Mouse (Mus musculus) midbrain, embryonic 15.5 days (tissue): ENCODE results near the gene Etfa. TPM values are rescaled to one million over a fixed set of nuclear protein-coding genes. Genes with fewer than 3 reads are reported as not detected.

Source experiments
- ATAC-seq: fragments of 200-750 bp; cut with Nextera tagmentation; replicated peaks from 2 replicates; pipeline ENCODE4 v1.8.0; 2017; ENCODE audit warnings: moderate TSS enrichment
- H3K27ac ChIP-seq: fragments of 300-500 bp; sonication (generic); 2 replicates; pipeline ENCODE4 v1.5.1; 2015; ENCODE audit warnings: mild to moderate bottlenecking, inconsistent platforms
- H3K27me3 ChIP-seq: fragments of 300-500 bp; sonication (generic); replicated peaks from 2 replicates; pipeline ENCODE4 v1.6.1; 2015; ENCODE audit warnings: inconsistent platforms
- H3K36me3 ChIP-seq: fragments of 300-500 bp; sonication (generic); replicated peaks from 2 replicates; pipeline ENCODE4 v1.6.1; 2015; ENCODE audit warnings: inconsistent platforms
- H3K4me1 ChIP-seq: fragments of 300-500 bp; sonication (generic); 2 replicates; pipeline ENCODE4 v1.6.1; 2015; ENCODE audit warnings: inconsistent platforms
- H3K4me2 ChIP-seq: fragments of 300-500 bp; sonication (generic); 2 replicates; pipeline ENCODE4 v1.6.1; 2015; ENCODE audit warnings: inconsistent platforms, mild to moderate bottlenecking, moderate library complexity
- H3K4me3 ChIP-seq: fragments of 300-500 bp; sonication (generic); 2 replicates; pipeline ENCODE4 v1.5.1; 2015; ENCODE audit warnings: mild to moderate bottlenecking, inconsistent platforms
- H3K9ac ChIP-seq: fragments of 300-500 bp; sonication (generic); 2 replicates; pipeline ENCODE4 v1.6.1; 2015; ENCODE audit warnings: mild to moderate bottlenecking, inconsistent platforms
- H3K9me3 ChIP-seq: fragments of 300-500 bp; sonication (generic); 2 replicates; pipeline ENCODE4 v1.6.1; 2016; ENCODE audit warnings: inconsistent platforms
- WGBS: fragments of 180-500 bp; shearing (Covaris S2); methylation state at CpG from one replicate; pipeline ENCODE4 v1.1.7; 2015; ENCODE audit warnings: mixed read lengths; 5-methylcytosine and 5-hydroxymethylcytosine counted together
- polyA plus RNA-seq: library from polyadenylated mRNA; unstranded; fragments of >200 nt; fragmentation: Nextera tagmentation; extraction: Ambion mirVana; gene quantifications from 2 replicates; pipeline ENCODE4 v1.2.1, GENCODE M21; 2015

Gene Etfa
- polyA plus RNA-seq, 1 experiment from 2014 or later: 71.4 TPM

- Histone ChIP-seq H3K9me3 (no peaks in the 10 kb centered on the region), H3K4me2 (no peak overlapping the region), H3K9ac (no peak overlapping the region), H3K36me3 (no peaks in the 10 kb centered on the region), H3K27me3 (no peaks in the 10 kb centered on the region), H3K4me1 (peaks cover 11% of the 10 kb centered on the region), H3K27ac (no peak overlapping the region), H3K4me3 (no peak overlapping the region)
- WGBS: 94% methylated on average over 3 of the region's 3 CpGs
- ATAC-seq: no peak
Measured at GRCm38 (mm10) chr9:55507922-55508321, 4.1 kb downstream of the Etfa start.

- no peaks in the 10 kb centered on the region for H3K27me3 ChIP-seq
- no peaks in the 10 kb centered on the region for H3K4me1 ChIP-seq
- no peak overlapping the region for H3K4me2 ChIP-seq
- no peak overlapping the region for H3K9ac ChIP-seq
- H3K4me3 ChIP-seq: no peak overlapping the region
- no peak overlapping the region for H3K27ac ChIP-seq
- 68% methylated on average over 2 of the region's 2 CpGs for WGBS
- H3K9me3 ChIP-seq: no peaks in the 10 kb centered on the region
- no peaks in the 10 kb centered on the region for H3K36me3 ChIP-seq
- ATAC-seq: no peak
Measured at GRCm38 (mm10) chr9:55482116-55482515, 29.9 kb downstream of the Etfa start.

- Histone ChIP-seq H3K9ac (no peak overlapping the region), H3K27me3 (no peaks in the 10 kb centered on the region)
- ATAC-seq: no peak
Measured at GRCm38 (mm10) chr9:55478699-55479098, 33.3 kb downstream of the Etfa start.

GRCm38 (mm10) chr9:55476084-55476483 is 36.0 kb downstream of the Etfa start:
- WGBS: 76% methylated on average over 1 of the region's 1 CpGs
- no peak for ATAC-seq
- H3K4me2 ChIP-seq: no peak overlapping the region
- H3K4me3 ChIP-seq: no peak overlapping the region
- H3K27me3 ChIP-seq: no peaks in the 10 kb centered on the region
- no peak overlapping the region for H3K9ac ChIP-seq
- no peak overlapping the region for H3K27ac ChIP-seq
- H3K9me3 ChIP-seq: no peaks in the 10 kb centered on the region
- H3K4me1 ChIP-seq: no peaks in the 10 kb centered on the region
- H3K36me3 ChIP-seq: no peaks in the 10 kb centered on the region

More at GRCm38 (mm10) chr9:55478699-55479098, 33.3 kb downstream of the Etfa start:
- H3K4me1 ChIP-seq: no peaks in the 10 kb centered on the region
- H3K4me3 ChIP-seq: no peak overlapping the region
- H3K4me2 ChIP-seq: no peak overlapping the region
- no peaks in the 10 kb centered on the region for H3K9me3 ChIP-seq
- H3K36me3 ChIP-seq: no peaks in the 10 kb centered on the region
- H3K27ac ChIP-seq: no peak overlapping the region

GRCm38 (mm10) chr9:55468397-55468796 is 43.6 kb downstream of the Etfa start:
- H3K4me2 ChIP-seq: no peak overlapping the region
- no peaks in the 10 kb centered on the region for H3K4me1 ChIP-seq
- whole genome bisulfite sequencing: 65% methylated on average over 1 of the region's 1 CpGs
- H3K27ac ChIP-seq: no peak overlapping the region
- no peak for ATAC-seq
- H3K36me3 ChIP-seq: no peaks in the 10 kb centered on the region
- H3K4me3 ChIP-seq: no peak overlapping the region
- H3K27me3 ChIP-seq: no peaks in the 10 kb centered on the region
- no peaks in the 10 kb centered on the region for H3K9me3 ChIP-seq
- no peak overlapping the region for H3K9ac ChIP-seq

GRCm38 (mm10) chr9:55453366-55453765 is 58.7 kb downstream of the Etfa start:
- no peak overlapping the region for H3K9ac ChIP-seq
- WGBS: 88% methylated on average over 5 of the region's 5 CpGs

GRCm38 (mm10) chr9:55452906-55453305 is 59.1 kb downstream of the Etfa start:
- no peaks in the 10 kb centered on the region for H3K36me3 ChIP-seq
- no peak for ATAC-seq
- no peak overlapping the region for H3K4me2 ChIP-seq
- no peak overlapping the region for H3K9ac ChIP-seq
- H3K27ac ChIP-seq: no peak overlapping the region
- H3K9me3 ChIP-seq: no peaks in the 10 kb centered on the region
- no peaks in the 10 kb centered on the region for H3K27me3 ChIP-seq
- H3K4me1 ChIP-seq: no peaks in the 10 kb centered on the region
- no peak overlapping the region for H3K4me3 ChIP-seq
- 88% methylated on average over 1 of the region's 1 CpGs for WGBS

More at GRCm38 (mm10) chr9:55453366-55453765, 58.7 kb downstream of the Etfa start:
- ATAC-seq: no peak
- Histone ChIP-seq H3K27me3 (no peaks in the 10 kb centered on the region), H3K4me2 (no peak overlapping the region), H3K4me1 (no peaks in the 10 kb centered on the region), H3K4me3 (no peak overlapping the region), H3K9me3 (no peaks in the 10 kb centered on the region), H3K36me3 (no peaks in the 10 kb centered on the region), H3K27ac (no peak overlapping the region)

GRCm38 (mm10) chr9:55451426-55451825 is 60.6 kb downstream of the Etfa start:
- no peaks in the 10 kb centered on the region for H3K9me3 ChIP-seq
- no peaks in the 10 kb centered on the region for H3K36me3 ChIP-seq
- ATAC-seq: no peak
- H3K4me3 ChIP-seq: no peak overlapping the region
- H3K9ac ChIP-seq: no peak overlapping the region
- no peak overlapping the region for H3K27ac ChIP-seq
- WGBS: 92% methylated on average over 3 of the region's 3 CpGs
- no peaks in the 10 kb centered on the region for H3K27me3 ChIP-seq
- no peak overlapping the region for H3K4me2 ChIP-seq
- no peaks in the 10 kb centered on the region for H3K4me1 ChIP-seq

- Histone ChIP-seq H3K27me3 (no peaks in the 10 kb centered on the region), H3K9ac (no peak overlapping the region), H3K27ac (no peak overlapping the region), H3K4me2 (no peak overlapping the region), H3K36me3 (no peaks in the 10 kb centered on the region), H3K4me3 (no peak overlapping the region), H3K9me3 (no peaks in the 10 kb centered on the region), H3K4me1 (no peaks in the 10 kb centered on the region)
- 90% methylated on average over 6 of the region's 6 CpGs for WGBS
- no peak for ATAC-seq
Measured at GRCm38 (mm10) chr9:55450035-55450434, 62.0 kb downstream of the Etfa start.

- WGBS: 78% methylated on average over 1 of the region's 1 CpGs
- H3K27me3 ChIP-seq: no peaks in the 10 kb centered on the region
- no peak overlapping the region for H3K9ac ChIP-seq
- no peak overlapping the region for H3K4me2 ChIP-seq
- no peaks in the 10 kb centered on the region for H3K36me3 ChIP-seq
- no peak overlapping the region for H3K4me3 ChIP-seq
- no peak overlapping the region for H3K27ac ChIP-seq
- H3K4me1 ChIP-seq: no peaks in the 10 kb centered on the region
- no peak for ATAC-seq
- no peaks in the 10 kb centered on the region for H3K9me3 ChIP-seq
Measured at GRCm38 (mm10) chr9:55449108-55449507, 62.9 kb downstream of the Etfa start.

GRCm38 (mm10) chr9:55447509-55447908 is 64.5 kb downstream of the Etfa start:
- H3K27me3 ChIP-seq: no peaks in the 10 kb centered on the region
- ATAC-seq: no peak
- no peak overlapping the region for H3K27ac ChIP-seq
- no peak overlapping the region for H3K4me2 ChIP-seq
- WGBS: 85% methylated on average over 4 of the region's 4 CpGs
- no peaks in the 10 kb centered on the region for H3K36me3 ChIP-seq
- H3K4me3 ChIP-seq: no peak overlapping the region
- no peaks in the 10 kb centered on the region for H3K9me3 ChIP-seq
- no peaks in the 10 kb centered on the region for H3K4me1 ChIP-seq
- no peak overlapping the region for H3K9ac ChIP-seq

- Histone ChIP-seq H3K9ac (no peak overlapping the region), H3K9me3 (no peaks in the 10 kb centered on the region), H3K36me3 (no peaks in the 10 kb centered on the region), H3K27me3 (no peaks in the 10 kb centered on the region), H3K4me3 (no peak overlapping the region), H3K27ac (no peak overlapping the region), H3K4me1 (no peaks in the 10 kb centered on the region), H3K4me2 (no peak overlapping the region)
- WGBS: 88% methylated on average over 5 of the region's 5 CpGs
- ATAC-seq: no peak
Measured at GRCm38 (mm10) chr9:55439206-55439780, 72.8 kb downstream of the Etfa start.

- no peak for ATAC-seq
- 70% methylated on average over 3 of the region's 3 CpGs for WGBS
- H3K4me3 ChIP-seq: no peak overlapping the region
Measured at GRCm38 (mm10) chr9:55438433-55438832, 73.6 kb downstream of the Etfa start.

More at GRCm38 (mm10) chr9:55438433-55438832, 73.6 kb downstream of the Etfa start:
- Histone ChIP-seq H3K9me3 (no peaks in the 10 kb centered on the region), H3K27me3 (no peaks in the 10 kb centered on the region), H3K27ac (no peak overlapping the region), H3K4me2 (no peak overlapping the region), H3K9ac (no peak overlapping the region), H3K4me1 (0 out of 2 replicates have a peak, but pooled peaks cover 2% of the 10 kb centered on the region), H3K36me3 (no peaks in the 10 kb centered on the region)
